Mouse (Mus musculus) retina, embryonic 14.5 days (tissue): ENCODE data around the gene Znrf3.
A peak's percentile ranks its signal among the peaks of the same experiment; 100 is the strongest.
"Not testable (repeated sequence)": the region's sequence is repeated elsewhere in the genome, so short reads cannot be mapped to it uniquely, and the experiment has no call there.

Experiments used
- DNase-seq: peaks from one replicate; pipeline ENCODE4 v3.0.0-alpha.2; 2015; ENCODE audit warnings: low spot score

The Znrf3 gene

GRCm38 (mm10) chr11:5444599-5445451, at the start of gene Znrf3:
TSS of gene Znrf3 (minus strand) at chr11:5444847.
- DNase-seq: peak; percentile 97

GRCm38 (mm10) chr11:5493869-5494268, 49.2 kb upstream of the Znrf3 start:
- DNase-seq: no peak

- no peak for DNase-seq
These were observed 47.3 kb upstream of the Znrf3 start for GRCm38 (mm10) chr11:5491912-5492311.

DNA sequence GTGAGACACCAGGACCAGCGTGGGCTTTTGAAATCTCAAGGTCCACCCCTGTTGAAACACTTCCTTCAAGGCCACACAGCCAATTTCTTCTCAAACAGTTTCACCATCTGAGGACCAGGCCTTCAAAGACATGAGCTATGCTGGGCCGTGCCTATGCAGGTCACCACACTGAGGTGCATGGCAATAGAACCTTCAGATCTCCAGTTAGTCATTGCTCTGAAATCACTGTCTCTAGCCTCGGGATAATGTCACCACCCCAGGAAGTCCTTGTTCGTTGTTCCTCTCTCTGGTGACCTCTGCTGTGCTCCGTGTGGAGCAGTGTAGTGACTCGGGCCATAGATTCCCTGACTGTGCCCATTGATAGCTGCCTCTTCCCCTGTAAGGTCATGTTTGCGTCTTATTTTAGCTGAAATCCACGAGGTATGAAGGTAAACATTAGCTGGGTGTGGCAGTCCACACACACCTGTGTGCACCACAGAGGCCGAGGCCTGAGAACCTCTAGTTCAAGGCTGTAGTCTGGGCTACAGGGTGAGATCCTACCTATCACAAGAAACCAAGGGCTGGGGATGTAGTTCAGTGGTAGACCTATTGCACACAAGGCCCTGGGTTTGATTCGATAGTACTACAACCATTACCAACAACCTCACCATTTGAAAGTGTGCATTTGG, 46.5 kb upstream of the Znrf3 start:
- no peak for DNase-seq

DNA sequence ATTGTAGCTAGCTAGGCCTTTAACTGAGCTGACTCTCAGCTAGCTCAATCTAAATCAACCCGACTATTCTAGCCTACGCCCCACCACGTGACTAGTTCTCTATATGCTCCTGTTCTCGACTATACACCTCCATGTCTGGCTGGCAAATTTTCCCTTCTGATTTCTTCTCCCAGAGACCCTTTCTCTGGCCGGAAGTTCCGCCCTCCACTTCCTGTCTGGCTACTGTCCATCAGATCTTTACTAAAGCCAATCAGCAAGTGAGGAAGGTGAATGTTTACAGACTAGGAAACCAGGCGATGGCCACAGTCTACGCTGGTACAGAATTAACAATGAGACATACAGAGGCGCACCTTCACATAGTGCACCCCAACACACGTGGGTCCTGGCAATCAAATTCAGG, 44.8 kb upstream of the Znrf3 start:
- not testable (repeated sequence) for DNase-seq

GRCm38 (mm10) chr11:5485193-5486011, 40.8 kb upstream of the Znrf3 start:
- DNase-seq: peak; percentile 95

- no peak for DNase-seq
These were observed 37.9 kb upstream of the Znrf3 start for GRCm38 (mm10) chr11:5482581-5482980.

GRCm38 (mm10) chr11:5478831-5479230, 34.2 kb upstream of the Znrf3 start:
- DNase-seq: no peak

DNA sequence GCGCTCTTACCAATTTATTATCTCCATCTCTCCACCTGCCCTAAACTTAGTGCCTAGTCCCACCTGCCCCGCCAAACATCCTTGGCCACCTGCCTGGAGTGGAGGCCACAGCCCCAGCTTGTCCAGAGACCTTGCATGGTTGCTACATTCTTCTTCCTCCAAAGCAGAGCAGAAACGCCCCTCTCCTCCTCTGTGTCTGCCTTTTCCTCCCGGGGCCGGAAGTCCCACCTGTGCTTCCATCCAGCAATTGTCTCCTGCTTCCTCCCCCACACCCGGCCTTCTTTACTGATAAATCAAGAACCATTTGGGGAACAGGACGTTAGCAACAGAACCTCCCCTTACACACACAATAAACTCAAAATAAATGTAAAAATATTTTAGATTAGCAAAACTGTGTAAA, 33.5 kb upstream of the Znrf3 start:
- DNase-seq: no peak

- no peak for DNase-seq
These were observed 32.2 kb upstream of the Znrf3 start for GRCm38 (mm10) chr11:5476806-5477205.

DNA sequence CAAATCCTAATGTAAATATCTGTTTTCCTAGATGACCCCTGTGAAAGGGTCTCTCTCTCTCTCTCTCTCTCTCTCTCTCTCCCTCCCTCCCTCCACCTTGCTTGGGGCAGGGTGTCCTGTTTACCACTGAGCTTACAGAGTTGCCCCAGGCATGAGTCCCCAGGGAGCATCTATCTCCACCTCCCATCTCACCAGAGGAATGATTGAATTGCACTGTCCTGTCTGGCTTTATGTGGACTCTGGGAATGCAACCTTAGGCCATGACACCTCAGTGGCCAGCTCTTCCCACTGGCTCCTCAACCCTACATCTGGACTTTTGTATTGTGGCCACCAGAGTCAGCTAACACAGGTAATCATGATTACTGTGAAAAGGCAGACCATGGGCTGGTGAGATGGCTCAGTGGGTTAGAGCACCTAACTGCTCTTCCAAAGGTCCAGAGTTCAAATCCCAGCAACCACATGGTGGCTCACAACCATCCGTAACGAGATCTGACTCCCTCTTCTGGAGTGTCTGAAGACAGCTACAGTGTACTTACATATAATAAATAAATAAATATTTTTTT, 31.0 kb upstream of the Znrf3 start:
- DNase-seq: not testable (repeated sequence)

DNA sequence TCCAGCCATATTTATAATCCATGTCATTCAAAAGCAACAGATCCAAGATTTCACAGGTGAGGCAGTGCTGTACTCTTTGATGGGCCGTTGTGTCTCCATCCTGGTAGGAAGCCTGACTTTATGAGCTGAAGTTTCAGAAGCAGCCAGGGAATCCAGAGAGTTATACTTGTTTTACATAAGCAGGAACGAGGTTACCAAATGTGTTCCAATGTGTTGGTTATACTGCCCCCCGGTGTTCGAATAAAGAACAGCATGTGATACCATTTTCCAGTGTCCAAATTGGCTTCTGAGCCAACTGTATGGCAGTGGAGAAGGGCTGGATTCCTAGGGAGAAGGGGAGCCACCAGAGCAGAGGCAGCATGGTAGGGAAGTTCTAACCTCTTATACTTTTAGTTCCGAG, 29.5 kb upstream of the Znrf3 start:
- peak; percentile 87 for DNase-seq

DNA sequence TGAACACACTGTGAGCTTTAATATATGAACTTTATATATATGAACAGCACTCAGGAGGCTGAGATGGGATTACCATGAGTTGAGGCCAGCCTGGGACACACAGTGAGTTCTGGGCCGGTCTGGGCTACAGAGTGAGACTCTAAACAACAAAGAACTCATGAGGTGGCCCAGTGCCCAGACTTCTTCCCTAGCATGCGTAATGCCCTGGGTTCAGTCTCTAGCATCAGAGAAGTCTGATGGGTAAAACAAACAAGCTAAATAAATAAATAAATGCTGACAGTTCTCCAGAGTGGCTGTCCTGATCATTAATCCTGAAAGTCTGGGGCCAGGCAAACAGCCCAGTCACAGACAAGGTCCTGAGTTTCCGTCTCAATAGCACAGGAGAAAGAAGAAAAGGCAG, 25.4 kb upstream of the Znrf3 start:
- DNase-seq: no peak

- peak; percentile 49 for DNase-seq
These were observed 24.4 kb upstream of the Znrf3 start for GRCm38 (mm10) chr11:5469084-5469483.

GRCm38 (mm10) chr11:5468471-5468870, 23.8 kb upstream of the Znrf3 start:
- DNase-seq: no peak

DNA sequence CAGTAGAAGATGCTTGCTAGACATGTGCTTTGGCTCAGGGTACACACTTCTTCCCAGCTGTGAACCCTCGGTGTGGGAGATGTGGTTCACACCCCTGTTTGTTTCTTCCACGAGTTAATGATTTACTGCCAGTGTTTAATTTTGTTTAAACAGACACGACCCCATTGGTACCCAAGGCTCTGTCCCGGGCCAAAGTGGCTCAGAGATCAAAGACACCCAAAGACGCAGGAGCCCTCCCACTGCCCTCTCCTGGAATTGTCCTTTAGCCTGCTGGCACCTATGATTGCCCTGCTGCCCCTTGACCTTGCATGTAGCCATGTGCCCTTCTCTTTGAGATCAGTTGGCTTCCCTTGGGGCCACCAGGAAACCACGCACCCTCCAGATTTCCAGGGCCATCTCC, 7.3 kb upstream of the Znrf3 start:
- no peak for DNase-seq

DNA sequence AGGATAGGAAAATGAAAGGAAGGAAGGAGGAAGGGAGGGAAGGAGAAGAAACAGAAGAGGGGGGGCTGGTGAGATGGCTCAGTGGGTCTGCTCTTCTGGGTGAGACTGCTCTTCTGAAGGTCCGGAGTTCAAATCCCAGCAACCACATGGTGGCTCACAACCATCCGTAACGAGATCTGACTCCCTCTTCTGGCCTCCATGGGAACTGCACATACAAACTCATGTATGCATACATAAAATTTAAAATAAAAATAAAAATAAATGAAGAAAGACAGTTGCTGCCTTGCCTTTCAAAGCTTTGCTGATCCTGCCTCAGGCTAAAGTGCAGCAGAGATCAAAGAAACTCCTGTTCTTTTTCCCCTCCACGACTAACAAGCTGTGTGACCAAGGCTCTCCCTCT, 6.7 kb upstream of the Znrf3 start:
- no peak for DNase-seq

GRCm38 (mm10) chr11:5450701-5451100, 6.1 kb upstream of the Znrf3 start:
- DNase-seq: no peak

DNA sequence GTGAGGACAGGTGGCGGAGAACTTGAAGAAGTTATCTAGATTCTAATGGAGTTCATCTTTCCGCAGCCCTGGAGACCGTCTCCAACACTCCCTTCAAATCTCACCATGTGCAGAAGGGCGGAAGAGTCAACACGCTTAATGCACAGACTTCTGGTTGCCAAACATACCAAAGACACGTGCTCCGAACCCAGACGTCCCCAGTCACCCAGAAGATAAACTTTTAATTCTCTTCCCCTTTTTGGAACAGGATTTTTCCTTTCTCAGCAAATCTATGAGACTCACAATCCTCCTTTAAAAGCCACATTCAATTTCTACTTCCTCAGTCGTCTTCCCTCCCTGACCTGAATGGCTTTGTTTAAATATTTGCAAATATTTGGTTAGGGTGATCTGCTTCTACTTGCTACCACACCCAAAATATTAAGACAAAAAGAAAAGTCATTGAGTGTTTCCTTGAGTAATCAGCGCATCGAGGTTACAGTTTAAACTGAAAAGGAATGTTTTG, 856 bp upstream of the Znrf3 start:
- DNase-seq: no peak

- DNase-seq: peak; percentile 46
These were observed 431 bp downstream of the Znrf3 start for GRCm38 (mm10) chr11:5444234-5444598.

DNA sequence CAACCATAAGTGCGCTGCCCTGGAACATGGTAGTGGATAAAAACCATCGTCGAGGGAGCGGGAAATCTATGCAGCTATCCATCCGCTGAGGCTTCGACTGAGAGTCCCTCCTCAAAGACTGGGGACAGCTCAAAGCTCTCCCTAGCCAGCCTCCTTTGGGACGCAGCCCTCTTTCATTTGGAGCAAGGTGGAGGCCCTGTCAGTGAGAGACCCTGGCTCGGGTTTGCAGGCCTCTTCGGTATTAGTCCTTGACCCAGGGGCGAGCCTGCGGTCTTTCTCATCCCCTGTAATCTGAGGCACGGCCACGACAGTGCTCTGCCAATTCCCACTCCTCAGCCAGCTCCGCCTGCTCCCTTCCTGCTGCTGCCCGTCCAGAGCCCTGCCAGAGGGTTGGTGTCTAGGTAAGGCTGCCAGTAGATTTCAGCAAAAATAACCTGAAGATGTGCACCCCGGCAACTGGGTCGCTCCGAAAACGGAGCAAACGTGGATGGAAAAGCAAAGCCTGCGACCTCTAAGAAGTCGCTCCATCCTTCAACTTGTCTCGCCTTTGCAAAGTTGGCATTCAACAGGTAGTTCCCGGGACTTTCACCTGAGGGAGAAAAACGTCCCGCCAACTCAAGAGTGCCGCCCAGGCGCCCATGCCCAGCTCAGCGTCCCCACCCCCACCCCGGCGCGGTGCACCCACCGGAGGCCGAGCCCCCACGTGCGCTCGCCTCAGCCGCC, 975 bp downstream of the Znrf3 start:
- peak; percentile 48 for DNase-seq
